Mouse (Mus musculus): Measurements from ENCODE around the gene Olfr983.

Gene Olfr983

DNA sequence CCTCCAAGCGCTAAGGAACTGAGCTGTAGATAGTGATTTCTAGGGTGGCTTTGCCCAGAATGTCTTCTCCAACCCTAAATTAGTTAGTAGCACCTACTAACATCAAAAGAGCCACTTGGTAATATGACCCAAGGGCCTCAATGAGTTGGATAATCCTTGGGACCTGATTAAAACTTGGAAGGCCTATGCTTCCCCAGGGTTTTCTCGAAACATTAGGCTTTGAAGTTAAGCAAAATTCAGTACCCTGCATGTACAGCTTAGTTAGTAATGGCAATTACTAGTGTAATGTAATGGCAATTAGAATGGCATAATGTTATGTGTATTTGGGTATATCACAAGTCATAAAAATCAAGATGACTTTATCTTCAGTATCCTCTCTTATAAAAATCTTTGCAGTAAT, at the start of gene Olfr983:
Gene Olfr983, minus strand, starts transcription at position 101 of the 400 bp plus-strand sequence.
- DNase-seq, result no peak

DNA sequence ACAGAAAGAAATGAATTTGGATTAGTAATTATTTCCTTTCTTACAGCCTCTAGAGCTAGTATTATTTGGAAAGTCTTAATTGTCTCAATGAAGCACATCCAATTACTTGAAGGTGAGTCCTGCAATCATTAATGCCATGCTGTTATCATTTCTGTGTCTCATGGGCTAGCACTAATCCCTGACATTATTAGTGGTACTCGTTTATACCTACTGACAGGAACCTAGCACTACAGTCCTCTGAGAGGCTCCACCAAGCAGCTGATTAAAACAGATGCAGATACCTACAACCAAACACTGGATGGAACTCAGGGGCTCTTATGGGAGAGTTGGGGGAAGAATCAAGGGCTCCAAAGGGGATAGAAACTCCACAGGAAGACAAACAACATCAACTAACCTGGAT, 48.1 kb upstream of the Olfr983 start:
- DNase-seq, result no peak

GRCm38 (mm10) chr9:40139484-40139883, 46.1 kb upstream of the Olfr983 start:
- DNase-seq, result no peak

- DNase-seq, result no peak
Measured at GRCm38 (mm10) chr9:40136987-40137688, 43.7 kb upstream of the Olfr983 start.

GRCm38 (mm10) chr9:40130556-40130955, 37.2 kb upstream of the Olfr983 start:
- no peak for DNase-seq

DNA sequence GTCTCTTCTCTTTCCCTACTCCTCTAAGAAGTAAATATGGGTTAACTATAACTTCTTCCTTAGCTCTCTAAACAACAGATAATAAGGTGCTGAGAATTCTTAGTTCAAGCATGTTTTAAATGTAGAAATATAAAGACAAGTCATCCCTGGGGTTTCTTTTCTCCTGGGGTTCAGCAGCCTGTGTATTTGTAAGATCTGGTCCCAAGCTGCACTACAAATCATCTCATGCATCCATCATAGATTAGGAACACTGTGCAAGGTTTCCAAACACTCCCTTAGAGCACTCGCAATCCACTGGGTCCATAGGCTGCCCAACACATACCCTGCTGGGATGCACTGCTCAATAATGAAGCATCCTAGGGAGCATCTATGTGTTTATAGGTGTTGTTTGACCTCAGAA, 36.7 kb upstream of the Olfr983 start, which contains the start of gene Olfr985:
Gene Olfr985, minus strand, starts transcription at position 101 of the 400 bp plus-strand sequence.
- no peak for DNase-seq

DNA sequence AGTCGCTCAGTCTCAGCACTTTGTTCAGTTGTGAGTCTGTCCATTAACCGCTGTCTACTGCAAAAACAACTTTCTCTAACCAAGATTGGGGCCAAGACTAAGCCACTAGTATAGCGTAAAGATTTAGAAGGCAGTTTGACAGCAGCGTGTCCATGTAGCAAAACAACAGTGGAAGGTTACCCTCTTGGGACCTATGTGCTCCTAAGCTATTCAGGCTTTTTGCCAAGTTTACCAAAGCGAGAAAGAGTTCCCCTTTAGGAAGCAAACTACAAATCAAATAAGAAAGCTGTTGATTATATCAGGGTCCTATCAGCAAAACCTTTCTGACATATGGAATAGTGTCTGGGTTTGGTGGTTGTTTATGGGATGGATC, 23.9 kb upstream of the Olfr983 start:
- DNase-seq, result no peak

DNA sequence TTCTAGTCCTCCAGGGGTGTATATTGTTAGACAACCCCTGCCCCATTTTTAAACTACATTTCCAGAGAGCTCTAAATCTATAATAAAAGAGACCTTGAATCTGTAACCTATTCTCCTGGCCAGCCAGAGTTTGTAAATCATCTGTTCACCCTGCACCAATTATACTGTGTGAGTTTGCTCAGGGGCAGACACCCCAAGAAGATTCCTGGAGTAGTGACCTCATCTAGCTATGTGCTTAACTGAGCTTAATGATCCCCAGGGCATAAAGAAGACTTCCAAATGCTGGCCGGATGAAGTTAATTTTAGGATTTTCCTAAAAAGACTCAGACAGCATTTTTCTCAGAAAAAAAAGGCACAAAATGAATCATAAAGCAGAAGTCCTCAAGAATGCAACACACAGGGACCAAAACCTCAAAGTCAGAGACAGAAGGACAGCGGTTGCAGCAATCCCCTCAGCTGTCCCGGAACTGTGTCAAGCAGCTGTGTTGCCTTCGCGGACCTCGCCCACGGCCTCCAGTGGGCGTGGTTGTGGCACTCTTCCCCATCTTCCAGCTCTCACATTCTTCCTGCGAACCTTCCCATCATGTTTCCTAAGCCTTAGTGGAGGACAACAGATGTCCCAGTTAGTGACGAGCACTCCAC, 23.4 kb upstream of the Olfr983 start:
- DNase-seq, result peak; percentile 8

DNA sequence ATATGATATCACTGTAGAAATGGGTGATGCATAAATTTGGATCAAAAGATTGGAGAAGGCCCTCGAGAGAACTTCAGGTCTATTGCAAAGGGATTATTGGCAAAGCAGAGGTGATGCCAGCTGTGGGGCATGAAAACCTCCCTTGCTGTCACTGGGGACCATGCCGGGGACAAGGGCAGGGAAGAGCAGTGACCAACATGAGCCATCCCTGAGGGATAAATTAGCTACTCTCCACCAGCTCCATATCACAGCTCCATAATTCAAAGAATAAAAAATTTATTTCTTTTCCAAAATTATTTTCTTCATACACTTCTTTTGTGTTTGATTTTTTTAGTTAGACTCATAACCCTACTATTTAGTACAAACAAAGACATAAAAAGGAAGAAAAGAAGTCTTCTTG, 20.7 kb upstream of the Olfr983 start, which contains the start of gene Olfr984:
Gene Olfr984, minus strand, starts transcription at position 101 of the 400 bp plus-strand sequence.
- DNase-seq, result no peak

GRCm38 (mm10) chr9:40094769-40095168, 1.4 kb upstream of the Olfr983 start:
- no peak for DNase-seq

- DNase-seq, result no peak
Measured at GRCm38 (mm10) chr9:40073529-40073928, 19.9 kb downstream of the Olfr983 start, which contains the start of gene Olfr982. TSS of gene Olfr982 (plus strand) at chr9:40073829.

- no peak for DNase-seq
Measured at GRCm38 (mm10) chr9:40050138-40050537, 43.3 kb downstream of the Olfr983 start.
